Mouse (Mus musculus) forebrain, embryonic 16.5 days (tissue): ENCODE measurements at regions not wholly inside any gene's neighbourhood (a gene's known extent, or its start where the extent isn't known, plus 50 kb on each side); places are given as distances from the start of the nearest gene placed in this dataset.

Experiments used
- ATAC-seq: fragments of 200-750 bp; cut with Nextera tagmentation; 2 replicates; pipeline ENCODE4 v1.8.0; 2017; ENCODE audit warnings: mild to moderate bottlenecking, moderate library complexity
- H3K27ac ChIP-seq: fragments of 300-500 bp; sonication (generic); 2 replicates; pipeline ENCODE4 v1.5.1; 2014; ENCODE audit warnings: low read length, control low read depth
- H3K27me3 ChIP-seq: fragments of 300-500 bp; sonication (generic); replicated peaks from 2 replicates; pipeline ENCODE4 v1.6.1; 2014; ENCODE audit warnings: low read length; ENCODE audit not compliant: control insufficient read depth, insufficient read depth
- H3K36me3 ChIP-seq: fragments of 300-500 bp; sonication (generic); 2 replicates; pipeline ENCODE4 v1.6.1; 2014; ENCODE audit not compliant: control insufficient read depth, insufficient read depth
- H3K4me1 ChIP-seq: fragments of 300-500 bp; sonication (generic); replicated peaks from 2 replicates; pipeline ENCODE4 v1.6.1; 2014; ENCODE audit warnings: low read length; ENCODE audit not compliant: control insufficient read depth, insufficient read depth
- H3K4me2 ChIP-seq: fragments of 300-500 bp; sonication (generic); 2 replicates; pipeline ENCODE4 v1.6.1; 2014; ENCODE audit warnings: mild to moderate bottlenecking, low read length, control low read depth
- H3K4me3 ChIP-seq: fragments of 300-500 bp; sonication (generic); replicated peaks from 2 replicates; pipeline ENCODE4 v1.5.1; 2014; ENCODE audit warnings: mild to moderate bottlenecking, low read length, control low read depth
- H3K9ac ChIP-seq: fragments of 300-500 bp; sonication (generic); replicated peaks from 2 replicates; pipeline ENCODE4 v1.6.1; 2014; ENCODE audit warnings: low read depth, low read length, control low read depth
- H3K9me3 ChIP-seq: fragments of 300-500 bp; sonication (generic); 2 replicates; pipeline ENCODE4 v1.6.1; 2016; ENCODE audit warnings: low read length; ENCODE audit not compliant: control insufficient read depth
- WGBS: fragments of 180-500 bp; shearing (Covaris S2); extraction: QIAGEN DNeasy Blood & Tissue Kit; methylation state at CpG from one replicate; pipeline ENCODE4 v1.1.7; 2014; 5-methylcytosine and 5-hydroxymethylcytosine counted together

DNA sequence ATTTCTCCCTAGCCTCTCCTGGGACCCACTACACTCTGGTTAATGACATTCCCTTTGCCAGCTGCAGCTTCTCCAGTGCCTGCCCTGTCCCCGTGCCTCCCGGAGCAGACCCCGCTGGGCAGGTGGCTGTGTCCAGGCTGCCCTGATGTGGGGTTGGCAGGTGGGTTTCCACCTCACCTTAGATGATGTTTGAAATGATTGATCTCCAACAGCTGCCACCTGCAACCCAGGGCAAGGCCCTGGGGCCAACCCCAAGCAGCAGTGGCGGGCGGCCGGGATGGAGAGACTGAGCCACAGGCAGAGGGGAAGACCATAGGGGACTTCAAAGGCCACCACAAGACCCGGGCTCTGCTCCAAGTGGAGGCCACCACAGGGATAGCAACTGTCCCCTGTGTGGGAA is 93.6 kb upstream of the Mvb12b start:
- Histone ChIP-seq H3K36me3 (no peaks in the 10 kb centered on the region), H3K9me3 (no peaks in the 10 kb centered on the region), H3K27ac (no peak overlapping the region), H3K4me2 (no peak overlapping the region), H3K4me1 (peaks cover 19% of the 10 kb centered on the region), H3K27me3 (no peaks in the 10 kb centered on the region), H3K4me3 (no peak overlapping the region), H3K9ac (no peak overlapping the region)
- no peak for ATAC-seq
- WGBS = 88% methylated on average over 7 of the region's 7 CpGs

- Histone ChIP-seq H3K4me1 (peaks cover 19% of the 10 kb centered on the region), H3K27me3 (no peaks in the 10 kb centered on the region), H3K9ac (no peak overlapping the region), H3K27ac (no peak overlapping the region), H3K4me2 (no peak overlapping the region), H3K9me3 (no peaks in the 10 kb centered on the region), H3K4me3 (no peak overlapping the region), H3K36me3 (no peaks in the 10 kb centered on the region)
- no peak for ATAC-seq
- 85% methylated on average over 10 of the region's 10 CpGs for WGBS
Observed at GRCm38 (mm10) chr2:33980884-33981283, 93.1 kb upstream of the Mvb12b start.

DNA sequence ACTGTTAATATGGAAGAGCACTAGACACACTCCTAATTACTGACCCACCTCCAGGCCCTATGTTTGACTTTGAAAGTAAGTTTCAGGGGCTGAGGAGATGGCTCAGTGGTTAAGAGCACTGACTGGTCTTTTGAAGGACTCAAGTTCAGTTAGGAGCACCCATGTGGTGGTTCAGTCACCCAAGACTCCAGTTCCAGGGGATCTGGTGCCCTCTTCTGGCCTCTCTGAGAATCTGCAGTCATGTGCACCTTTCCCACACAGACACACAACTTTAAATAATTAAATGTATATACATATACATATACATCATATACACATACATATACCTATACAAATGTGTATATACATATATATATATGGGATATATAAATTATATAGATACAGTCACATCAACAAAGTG is 91.5 kb upstream of the Mvb12b start:
- no peak overlapping the region for H3K4me3 ChIP-seq
- H3K27me3 ChIP-seq = no peaks in the 10 kb centered on the region
- H3K27ac ChIP-seq = no peak overlapping the region
- peaks cover 21% of the 10 kb centered on the region for H3K4me1 ChIP-seq
- no peak overlapping the region for H3K4me2 ChIP-seq
- no peak overlapping the region for H3K9ac ChIP-seq
- ATAC-seq = no peak
- no peaks in the 10 kb centered on the region for H3K9me3 ChIP-seq
- no peaks in the 10 kb centered on the region for H3K36me3 ChIP-seq

- H3K27ac ChIP-seq = no peak overlapping the region
- 91% methylated on average over 4 of the region's 4 CpGs for whole genome bisulfite sequencing
- no peak overlapping the region for H3K9ac ChIP-seq
- H3K4me3 ChIP-seq = no peak overlapping the region
- no peaks in the 10 kb centered on the region for H3K9me3 ChIP-seq
- H3K4me1 ChIP-seq = peaks cover 26% of the 10 kb centered on the region
- H3K4me2 ChIP-seq = no peak overlapping the region
- H3K36me3 ChIP-seq = no peaks in the 10 kb centered on the region
- ATAC-seq = no peak
- no peaks in the 10 kb centered on the region for H3K27me3 ChIP-seq
Observed at GRCm38 (mm10) chr2:33978550-33978949, 90.8 kb upstream of the Mvb12b start.

- WGBS = 81% methylated on average over 20 of the region's 20 CpGs
- no peaks in the 10 kb centered on the region for H3K36me3 ChIP-seq
Observed at GRCm38 (mm10) chr2:33977576-33978352, 90.0 kb upstream of the Mvb12b start.

DNA sequence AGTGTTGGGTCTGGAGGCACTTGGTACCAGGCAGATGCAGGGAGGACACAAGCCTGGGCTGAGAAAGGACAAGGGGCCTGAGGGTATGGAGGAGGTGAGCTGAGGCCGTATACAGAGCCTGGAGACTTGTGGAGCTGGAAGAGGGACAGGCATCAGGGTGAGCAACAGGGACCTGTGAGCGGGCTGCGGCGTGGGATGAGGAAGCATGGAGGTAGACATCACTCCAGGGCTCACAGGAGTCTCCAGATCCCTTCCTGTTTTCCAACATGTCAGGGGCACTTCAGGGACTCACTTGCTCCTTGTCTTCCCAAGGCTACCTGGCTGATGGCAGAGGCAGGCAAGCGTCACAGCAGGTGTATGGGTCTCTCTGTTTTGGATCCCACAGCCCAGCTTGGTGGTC is 89.4 kb upstream of the Mvb12b start:
- Histone ChIP-seq H3K36me3 (no peaks in the 10 kb centered on the region), H3K4me1 (peaks cover 17% of the 10 kb centered on the region), H3K27me3 (no peaks in the 10 kb centered on the region), H3K9me3 (no peaks in the 10 kb centered on the region), H3K27ac (no peak overlapping the region), H3K9ac (no peak overlapping the region), H3K4me3 (no peak overlapping the region), H3K4me2 (no peak overlapping the region)
- 87% methylated on average over 5 of the region's 5 CpGs for WGBS
- no peak for ATAC-seq

More at GRCm38 (mm10) chr2:33977576-33978352, 90.0 kb upstream of the Mvb12b start:
- ATAC-seq = no peak
- H3K27me3 ChIP-seq = no peaks in the 10 kb centered on the region
- H3K4me3 ChIP-seq = no peak overlapping the region
- peaks cover 22% of the 10 kb centered on the region for H3K4me1 ChIP-seq
- H3K9ac ChIP-seq = no peak overlapping the region
- no peaks in the 10 kb centered on the region for H3K9me3 ChIP-seq
- no peak overlapping the region for H3K4me2 ChIP-seq
- no peak overlapping the region for H3K27ac ChIP-seq

DNA sequence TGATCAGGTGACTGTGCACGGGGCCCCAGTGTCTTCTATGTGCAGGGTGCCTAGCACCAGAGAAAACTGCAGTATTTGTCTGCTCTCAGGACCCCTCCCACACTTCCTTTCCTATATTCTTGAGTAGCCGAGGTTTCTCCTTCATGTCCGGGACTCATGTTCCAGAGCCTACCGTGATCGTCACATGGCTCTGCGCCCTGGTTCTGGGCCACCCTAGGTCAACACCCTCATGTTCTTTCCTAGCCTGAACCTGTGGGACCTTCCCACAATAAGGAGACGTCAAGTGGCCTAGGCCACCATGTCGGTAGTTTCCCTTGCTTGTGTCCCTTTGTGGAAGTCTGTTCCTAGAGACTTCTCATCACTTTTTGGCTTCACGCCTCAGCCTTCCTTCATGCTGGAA is 88.4 kb upstream of the Mvb12b start:
- 95% methylated on average over 9 of the region's 9 CpGs for WGBS
- no peak overlapping the region for H3K9ac ChIP-seq
- ATAC-seq = no peak
- no peak overlapping the region for H3K27ac ChIP-seq
- H3K27me3 ChIP-seq = no peaks in the 10 kb centered on the region
- no peaks in the 10 kb centered on the region for H3K36me3 ChIP-seq
- H3K4me3 ChIP-seq = no peak overlapping the region
- H3K9me3 ChIP-seq = no peaks in the 10 kb centered on the region
- no peak overlapping the region for H3K4me2 ChIP-seq
- peaks cover 17% of the 10 kb centered on the region for H3K4me1 ChIP-seq

- H3K4me3 ChIP-seq = no peak overlapping the region
- no peaks in the 10 kb centered on the region for H3K9me3 ChIP-seq
- no peak overlapping the region for H3K27ac ChIP-seq
- no peak overlapping the region for H3K9ac ChIP-seq
- no peaks in the 10 kb centered on the region for H3K36me3 ChIP-seq
- no peak for ATAC-seq
- H3K4me2 ChIP-seq = no peak overlapping the region
- H3K4me1 ChIP-seq = peaks cover 17% of the 10 kb centered on the region
- no peaks in the 10 kb centered on the region for H3K27me3 ChIP-seq
- 75% methylated on average over 14 of the region's 14 CpGs for WGBS
Observed at GRCm38 (mm10) chr2:33975423-33976127, 87.8 kb upstream of the Mvb12b start.

DNA sequence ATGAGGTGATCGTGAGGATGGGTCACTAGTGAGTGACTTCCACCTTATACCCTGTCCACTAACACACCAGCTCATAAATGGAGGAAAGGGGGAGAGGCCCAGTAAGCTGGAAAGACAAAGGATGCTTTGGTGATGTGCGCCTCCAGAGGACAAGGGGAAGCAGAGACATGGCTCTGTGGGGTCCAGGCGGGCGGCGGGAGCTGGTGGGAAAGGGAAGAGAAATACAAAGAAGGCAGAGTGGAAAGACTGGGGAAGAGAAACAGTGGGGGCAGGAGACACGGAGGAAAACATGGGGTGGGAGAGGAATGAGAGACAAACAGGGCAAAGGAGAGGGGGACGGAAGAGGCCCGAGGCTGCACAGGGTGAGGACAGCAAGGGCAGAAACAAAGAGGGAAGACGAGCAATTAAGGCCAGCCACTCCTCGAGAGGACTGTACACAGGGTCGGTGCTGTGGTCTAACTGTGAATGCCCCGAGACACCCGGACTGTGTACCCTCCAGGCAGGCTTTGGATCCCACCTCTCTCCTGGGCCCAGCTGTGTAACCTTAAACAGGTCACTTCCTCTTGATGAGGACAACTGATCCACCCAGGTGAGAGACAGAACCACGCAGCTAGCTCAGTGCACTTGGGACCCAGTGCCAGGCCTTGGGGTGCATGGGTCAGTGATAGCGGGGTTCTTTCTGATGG is 87.1 kb upstream of the Mvb12b start:
- Histone ChIP-seq H3K27ac (no peak overlapping the region), H3K36me3 (no peaks in the 10 kb centered on the region), H3K4me1 (peaks cover 17% of the 10 kb centered on the region), H3K9me3 (0 out of 2 replicates have a peak, but pooled peaks cover 4% of the 10 kb centered on the region), H3K9ac (no peak overlapping the region), H3K27me3 (no peaks in the 10 kb centered on the region), H3K4me3 (no peak overlapping the region), H3K4me2 (no peak overlapping the region)
- no peak for ATAC-seq
- 53% methylated on average over 15 of the region's 15 CpGs for WGBS
